Mouse (Mus musculus): Measurements from ENCODE around the gene Uvrag. TPM values are rescaled to one million over a fixed set of nuclear protein-coding genes. Genes with fewer than 3 reads are reported as not detected.

Uvrag gene
- polyA plus RNA-seq, 1 experiment: 11.5 TPM

- H3K4me3 ChIP-seq (ENCODE audit: insufficient read depth, low read depth, low read length): no peak overlapping the region
- H3K27ac ChIP-seq (replicated peaks; ENCODE audit: low read depth, low read length): no peak overlapping the region
- peaks cover 2% of the 10 kb centered on the region for H3K4me1 ChIP-seq (ENCODE audit: control insufficient read depth, insufficient read depth, insufficient read length, low read length)
Observed at GRCm38 (mm10) chr7:99106714-99107270, 34.1 kb downstream of the Uvrag start.

GRCm38 (mm10) chr7:99101767-99102593, 39.0 kb downstream of the Uvrag start:
- Histone ChIP-seq H3K4me3 (ENCODE audit: insufficient read depth, low read depth, low read length) (no peak overlapping the region), H3K27ac (replicated peaks; ENCODE audit: low read depth, low read length) (no peak overlapping the region; the same call in 1 of the 2 replicates), H3K4me1 (ENCODE audit: control insufficient read depth, insufficient read depth, insufficient read length, low read length) (peaks cover 2% of the 10 kb centered on the region)

- Histone ChIP-seq H3K4me3 (ENCODE audit: insufficient read depth, low read depth, low read length) (no peak overlapping the region), H3K27ac (replicated peaks; ENCODE audit: low read depth, low read length) (no peak overlapping the region), H3K4me1 (ENCODE audit: control insufficient read depth, insufficient read depth, insufficient read length, low read length) (peaks cover 2% of the 10 kb centered on the region)
Observed at GRCm38 (mm10) chr7:99101076-99101475, 39.9 kb downstream of the Uvrag start.

GRCm38 (mm10) chr7:99100573-99100972, 40.4 kb downstream of the Uvrag start:
- Histone ChIP-seq H3K4me3 (ENCODE audit: insufficient read depth, low read depth, low read length) (no peak overlapping the region), H3K4me1 (ENCODE audit: control insufficient read depth, insufficient read depth, insufficient read length, low read length) (peaks cover 2% of the 10 kb centered on the region), H3K27ac (replicated peaks; ENCODE audit: low read depth, low read length) (no peak overlapping the region)

- Histone ChIP-seq H3K4me1 (ENCODE audit: control insufficient read depth, insufficient read depth, insufficient read length, low read length) (peaks cover under 1% of the 10 kb centered on the region), H3K4me3 (ENCODE audit: insufficient read depth, low read depth, low read length) (no peak overlapping the region), H3K27ac (replicated peaks; ENCODE audit: low read depth, low read length) (no peak overlapping the region)
Observed at GRCm38 (mm10) chr7:99100087-99100486, 40.9 kb downstream of the Uvrag start.

- no peak overlapping the region for H3K4me3 ChIP-seq (ENCODE audit: insufficient read depth, low read depth, low read length)
- no peak overlapping the region for H3K27ac ChIP-seq (replicated peaks; ENCODE audit: low read depth, low read length)
- no peaks in the 10 kb centered on the region; the same call in 1 of the 2 replicates for H3K4me1 ChIP-seq (ENCODE audit: control insufficient read depth, insufficient read depth, insufficient read length, low read length)
Observed at GRCm38 (mm10) chr7:99097781-99098180, 43.2 kb downstream of the Uvrag start.

GRCm38 (mm10) chr7:99097128-99097527, 43.8 kb downstream of the Uvrag start:
- Histone ChIP-seq H3K4me1 (ENCODE audit: control insufficient read depth, insufficient read depth, insufficient read length, low read length) (no peaks in the 10 kb centered on the region; the same call in 1 of the 2 replicates), H3K27ac (replicated peaks; ENCODE audit: low read depth, low read length) (no peak overlapping the region), H3K4me3 (ENCODE audit: insufficient read depth, low read depth, low read length) (no peak overlapping the region)

- no peak overlapping the region for H3K27ac ChIP-seq (replicated peaks; ENCODE audit: low read depth, low read length)
- no peak overlapping the region for H3K4me3 ChIP-seq (ENCODE audit: insufficient read depth, low read depth, low read length)
- H3K4me1 ChIP-seq (ENCODE audit: control insufficient read depth, insufficient read depth, insufficient read length, low read length): no peaks in the 10 kb centered on the region
Observed at GRCm38 (mm10) chr7:99095191-99095590, 45.8 kb downstream of the Uvrag start.

- no peak overlapping the region for H3K27ac ChIP-seq (replicated peaks; ENCODE audit: low read depth, low read length)
- no peak overlapping the region for H3K4me3 ChIP-seq (ENCODE audit: insufficient read depth, low read depth, low read length)
- H3K4me1 ChIP-seq (ENCODE audit: control insufficient read depth, insufficient read depth, insufficient read length, low read length): no peaks in the 10 kb centered on the region; the same call in 1 of the 2 replicates
Observed at GRCm38 (mm10) chr7:99094336-99094735, 46.6 kb downstream of the Uvrag start.

- H3K4me1 ChIP-seq (ENCODE audit: control insufficient read depth, insufficient read depth, insufficient read length, low read length): peaks cover 4% of the 10 kb centered on the region; the same call in 1 of the 2 replicates
- no peak overlapping the region for H3K27ac ChIP-seq (replicated peaks; ENCODE audit: low read depth, low read length)
- H3K4me3 ChIP-seq (ENCODE audit: insufficient read depth, low read depth, low read length): no peak overlapping the region
Observed at GRCm38 (mm10) chr7:99091915-99092645, 48.9 kb downstream of the Uvrag start.

GRCm38 (mm10) chr7:99089716-99090115, 51.2 kb downstream of the Uvrag start:
- no peak overlapping the region for H3K4me3 ChIP-seq (ENCODE audit: insufficient read depth, low read depth, low read length)
- peaks cover 4% of the 10 kb centered on the region; the same call in 1 of the 2 replicates for H3K4me1 ChIP-seq (ENCODE audit: control insufficient read depth, insufficient read depth, insufficient read length, low read length)
- no peak overlapping the region for H3K27ac ChIP-seq (replicated peaks; ENCODE audit: low read depth, low read length)

- Histone ChIP-seq H3K27ac (replicated peaks; ENCODE audit: low read depth, low read length) (no peak overlapping the region), H3K4me1 (ENCODE audit: control insufficient read depth, insufficient read depth, insufficient read length, low read length) (peaks cover 4% of the 10 kb centered on the region; the same call in 1 of the 2 replicates), H3K4me3 (ENCODE audit: insufficient read depth, low read depth, low read length) (no peak overlapping the region)
Observed at GRCm38 (mm10) chr7:99088576-99089346, 52.2 kb downstream of the Uvrag start.

GRCm38 (mm10) chr7:99087581-99087980, 53.4 kb downstream of the Uvrag start:
- H3K4me1 ChIP-seq (ENCODE audit: control insufficient read depth, insufficient read depth, insufficient read length, low read length): peaks cover 4% of the 10 kb centered on the region; the same call in 1 of the 2 replicates
- no peak overlapping the region for H3K4me3 ChIP-seq (ENCODE audit: insufficient read depth, low read depth, low read length)

GRCm38 (mm10) chr7:99086646-99087443, 54.1 kb downstream of the Uvrag start:
- no peak overlapping the region for H3K27ac ChIP-seq (replicated peaks; ENCODE audit: low read depth, low read length)
- H3K4me1 ChIP-seq (ENCODE audit: control insufficient read depth, insufficient read depth, insufficient read length, low read length): peaks cover 4% of the 10 kb centered on the region; the same call in 1 of the 2 replicates
- no peak overlapping the region for H3K4me3 ChIP-seq (ENCODE audit: insufficient read depth, low read depth, low read length)

More at GRCm38 (mm10) chr7:99087581-99087980, 53.4 kb downstream of the Uvrag start:
- no peak overlapping the region for H3K27ac ChIP-seq (replicated peaks; ENCODE audit: low read depth, low read length)

Data from brown adipose tissue, adult 24 weeks (tissue).